Mouse (Mus musculus) liver, adult 2 months (tissue): Measurements from ENCODE around the gene Timm8a2. TPM values are rescaled to one million over a fixed set of nuclear protein-coding genes. Genes with fewer than 3 reads are reported as not detected.

Experiments used
- DNase-seq: peaks from one replicate; pipeline ENCODE4 v3.0.0-alpha.2; 2011; ENCODE audit warnings: low read depth, low spot score; ENCODE audit errors: extremely low read depth
- H3K27ac ChIP-seq: fragments of 200-500 bp; replicated peaks from 2 replicates; pipeline ENCODE4 v1.5.1; 2012; ENCODE audit warnings: low read depth, mild to moderate bottlenecking, control low read depth, inconsistent platforms, low read length; ENCODE audit not compliant: insufficient read depth
- H3K27me3 ChIP-seq: fragments of 200-500 bp; 2 replicates; pipeline ENCODE4 v1.6.1; 2012; ENCODE audit warnings: mild to moderate bottlenecking, moderate library complexity, low read length, inconsistent platforms; ENCODE audit not compliant: control insufficient read depth, insufficient read depth
- H3K36me3 ChIP-seq: fragments of 200-500 bp; 2 replicates; pipeline ENCODE4 v1.6.1; 2012; ENCODE audit warnings: low read length, inconsistent platforms; ENCODE audit not compliant: control insufficient read depth, insufficient read depth
- H3K4me1 ChIP-seq: fragments of 200-500 bp; 2 replicates; pipeline ENCODE4 v1.6.1; 2011; ENCODE audit warnings: low read length; ENCODE audit not compliant: control insufficient read depth, insufficient read depth
- H3K4me3 ChIP-seq: fragments of 200-500 bp; 2 replicates; pipeline ENCODE4 v1.5.1; 2011; ENCODE audit warnings: low read depth, mild to moderate bottlenecking, control low read depth, low read length, moderate library complexity; ENCODE audit not compliant: insufficient read depth
- H3K79me2 ChIP-seq: fragments of 200-500 bp; 2 replicates; pipeline ENCODE4 v1.6.1; 2012; ENCODE audit warnings: inconsistent platforms, mild to moderate bottlenecking, low read length, moderate library complexity; ENCODE audit not compliant: control insufficient read depth, insufficient read depth
- H3K9ac ChIP-seq: fragments of 200-500 bp; 2 replicates; pipeline ENCODE4 v1.6.1; 2012; ENCODE audit warnings: low read depth, mild to moderate bottlenecking, control low read depth, inconsistent platforms, low read length
- CTCF ChIP-seq: fragments of 200-500 bp; IDR thresholded peaks from 2 replicates; pipeline ENCODE4 v1.5.1; 2011; ENCODE audit warnings: low read depth, low read length, control low read depth
- POLR2A ChIP-seq: fragments of 200-500 bp; IDR thresholded peaks from 2 replicates; pipeline ENCODE4 v1.6.1; 2011; ENCODE audit warnings: low read length, control low read depth; ENCODE audit not compliant: insufficient read depth; ENCODE audit errors: extremely low read depth
- WGBS: fragments of 180-500 bp; shearing (Covaris S2); methylation state at CpG from one replicate; pipeline ENCODE4 v1.1.7; 2018; 5-methylcytosine and 5-hydroxymethylcytosine counted together
- polyA plus RNA-seq: library from polyadenylated mRNA; depleted of rRNA; stranded (reverse); fragments of >200 nt; gene quantifications from 2 replicates; pipeline ENCODE4 v1.2.3, GENCODE M21; 2012
- total RNA-seq: library from RNA; depleted of rRNA; stranded (reverse); fragments of >200 nt; gene quantifications from 2 replicates; pipeline ENCODE4 v1.2.3, GENCODE M21; 2014

Gene Timm8a2
- total and polyA plus RNA-seq, 2 experiments = not detected

GRCm38 (mm10) chr14:121994171-121994700 lies 40.2 kb upstream of the Timm8a2 start:
- Histone ChIP-seq H3K4me3 (no peak overlapping the region), H3K4me1 (peaks cover 4% of the 10 kb centered on the region; the same call in 1 of the 2 replicates), H3K79me2 (no peaks in the 10 kb centered on the region; the same call in 1 of the 2 replicates), H3K27ac (no peak overlapping the region), H3K27me3 (no peaks in the 10 kb centered on the region), H3K9ac (no peak overlapping the region), H3K36me3 (peaks cover 4% of the 10 kb centered on the region; the same call in 1 of the 2 replicates)
- no peak for DNase-seq
- TF ChIP-seq POLR2A = no peak
- TF ChIP-seq CTCF = no peak
- WGBS = 93% methylated on average over 17 of the region's 17 CpGs

- peak; percentile 40 for DNase-seq
- TF ChIP-seq CTCF = no peak
- TF ChIP-seq POLR2A = no peak
- peaks cover 4% of the 10 kb centered on the region; the same call in 1 of the 2 replicates for H3K36me3 ChIP-seq
- H3K4me3 ChIP-seq = no peak overlapping the region
- no peaks in the 10 kb centered on the region; the same call in 1 of the 2 replicates for H3K79me2 ChIP-seq
- WGBS = 74% methylated on average over 7 of the region's 7 CpGs
- no peaks in the 10 kb centered on the region for H3K27me3 ChIP-seq
- no peak overlapping the region for H3K9ac ChIP-seq
- H3K4me1 ChIP-seq = peaks cover 4% of the 10 kb centered on the region; the same call in 1 of the 2 replicates
- no peak overlapping the region for H3K27ac ChIP-seq
Measured at GRCm38 (mm10) chr14:121994846-121995556, 39.5 kb upstream of the Timm8a2 start.

GRCm38 (mm10) chr14:121995557-121995870 lies 39.0 kb upstream of the Timm8a2 start:
- WGBS = 60% methylated on average over 1 of the region's 1 CpGs
- no peak overlapping the region for H3K27ac ChIP-seq
- no peak overlapping the region for H3K4me3 ChIP-seq

GRCm38 (mm10) chr14:121996786-121997185 lies 37.7 kb upstream of the Timm8a2 start:
- Histone ChIP-seq H3K27me3 (no peaks in the 10 kb centered on the region), H3K36me3 (peaks cover 4% of the 10 kb centered on the region; the same call in 1 of the 2 replicates), H3K79me2 (no peaks in the 10 kb centered on the region; the same call in 1 of the 2 replicates), H3K27ac (no peak overlapping the region), H3K4me1 (peaks cover 4% of the 10 kb centered on the region; the same call in 1 of the 2 replicates), H3K4me3 (no peak overlapping the region), H3K9ac (no peak overlapping the region)
- TF ChIP-seq POLR2A = no peak
- TF ChIP-seq CTCF = no peak
- DNase-seq = peak; percentile 57
- 85% methylated on average over 8 of the region's 8 CpGs for WGBS

More at GRCm38 (mm10) chr14:121995557-121995870, 39.0 kb upstream of the Timm8a2 start:
- no peak overlapping the region for H3K9ac ChIP-seq
- no peaks in the 10 kb centered on the region for H3K27me3 ChIP-seq
- no peak for DNase-seq
- TF ChIP-seq CTCF (no peak), POLR2A (no peak)
- peaks cover 4% of the 10 kb centered on the region; the same call in 1 of the 2 replicates for H3K4me1 ChIP-seq
- H3K36me3 ChIP-seq = peaks cover 4% of the 10 kb centered on the region; the same call in 1 of the 2 replicates
- no peaks in the 10 kb centered on the region; the same call in 1 of the 2 replicates for H3K79me2 ChIP-seq

- no peak overlapping the region for H3K4me3 ChIP-seq
- no peaks in the 10 kb centered on the region for H3K4me1 ChIP-seq
- no peak overlapping the region for H3K27ac ChIP-seq
- 62% methylated on average over 8 of the region's 8 CpGs for WGBS
- TF ChIP-seq POLR2A (no peak), CTCF (no peak)
- no peaks in the 10 kb centered on the region; the same call in 1 of the 2 replicates for H3K79me2 ChIP-seq
- no peaks in the 10 kb centered on the region for H3K27me3 ChIP-seq
- peaks cover 4% of the 10 kb centered on the region; the same call in 1 of the 2 replicates for H3K36me3 ChIP-seq
- no peak for DNase-seq
- H3K9ac ChIP-seq = no peak overlapping the region
Measured at GRCm38 (mm10) chr14:121999455-121999854, 35.0 kb upstream of the Timm8a2 start.
